In the genomic region with DNA sequence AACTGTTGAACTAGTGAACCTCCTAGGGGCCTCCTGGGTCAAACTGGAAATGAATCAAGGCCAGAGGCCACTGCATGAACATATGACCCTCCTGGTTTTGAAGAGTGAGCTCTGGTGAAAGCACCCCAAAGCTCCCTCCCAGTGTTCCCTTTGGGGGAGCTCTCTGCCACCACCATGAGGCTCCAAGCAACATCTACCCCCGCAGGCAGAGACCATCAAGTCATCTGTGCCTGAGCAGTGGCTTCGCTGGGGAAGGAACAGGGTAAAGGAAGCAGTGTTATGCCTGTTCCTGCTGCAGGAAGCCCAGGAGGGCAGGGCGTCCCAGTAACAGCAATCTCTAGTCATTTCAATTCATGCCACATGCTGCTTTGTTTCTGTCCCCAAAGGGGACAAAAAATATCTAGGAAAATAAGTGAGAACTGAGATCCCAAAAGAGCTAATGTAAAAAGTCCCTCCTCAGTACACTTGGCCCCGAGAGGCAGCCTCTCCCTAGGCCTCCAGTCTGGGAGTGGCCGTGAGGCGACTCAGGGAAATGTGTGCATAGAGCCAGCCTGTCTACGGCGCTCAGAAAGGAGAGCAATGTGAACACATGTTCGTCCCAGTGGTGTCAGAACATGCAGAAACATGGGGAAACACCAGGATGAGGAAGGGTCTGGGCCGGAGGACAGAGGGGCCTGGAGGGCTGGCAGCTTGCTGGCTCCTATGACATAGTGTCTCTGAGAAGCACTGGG, we compare ENCODE assay signal across 14 mouse cellular contexts.
DNase-seq lines count a peak whose midpoint lies in the region; ATAC-seq and TF ChIP-seq lines count a peak whose summit lies in the region.
"Had no signal": no experiment of that assay in that cellular context is flagged by ENCODE, and none has a peak within 500 bp of the region (broad histone marks: within the 10 kb centered on the region; RNA-seq: fewer than 3 reads in every experiment).

No protein-coding gene starts in this region.

- no peak for TF ChIP-seq CTCF in intestine, postnatal 0 days (IDR thresholded peaks at IDR 0.05; ENCODE audit: low read depth)
- no peak for TF ChIP-seq CTCF in cerebellum, adult 2 months (IDR thresholded peaks at IDR 0.05; ENCODE audit: borderline replicate concordance, insufficient read depth, low read depth, low read length)

- H3K36me3 ChIP-seq in forebrain, embryonic 10.5 days (replicated peaks), result peaks cover 10% of the 10 kb centered on the region
- no peaks in the 10 kb centered on the region for H3K36me3 ChIP-seq in forebrain, embryonic 11.5 days (ENCODE audit: control insufficient read depth, insufficient read depth, low read length)
- H3K36me3 ChIP-seq in intestine, embryonic 15.5 days, result no peaks in the 10 kb centered on the region
- no peaks in the 10 kb centered on the region for H3K36me3 ChIP-seq in intestine, postnatal 0 days (ENCODE audit: control insufficient read depth, insufficient read depth)
- H3K36me3 ChIP-seq in intestine, embryonic 16.5 days (ENCODE audit: control insufficient read depth, insufficient read depth, low read length), result no peaks in the 10 kb centered on the region

- no peaks in the 10 kb centered on the region for H3K9me3 ChIP-seq in forebrain, embryonic 10.5 days
- H3K9me3 ChIP-seq in forebrain, embryonic 11.5 days (ENCODE audit: control insufficient read depth, low read length), result no peaks in the 10 kb centered on the region
- H3K9me3 ChIP-seq in intestine, embryonic 15.5 days, result no peaks in the 10 kb centered on the region
- H3K9me3 ChIP-seq in intestine, postnatal 0 days (ENCODE audit: control insufficient read depth), result no peaks in the 10 kb centered on the region
- no peaks in the 10 kb centered on the region for H3K9me3 ChIP-seq in intestine, embryonic 16.5 days (ENCODE audit: control insufficient read depth, low read length)
- H3K9me3 ChIP-seq: midbrain, embryonic 12.5 days had no signal

- H3K4me1 ChIP-seq in forebrain, embryonic 10.5 days, result peaks cover 13% of the 10 kb centered on the region
- H3K4me1 ChIP-seq in forebrain, embryonic 11.5 days (replicated peaks; ENCODE audit: control insufficient read depth, insufficient read depth, low read length), result no peaks in the 10 kb centered on the region
- H3K4me1 ChIP-seq in intestine, embryonic 15.5 days (replicated peaks), result 0 out of 2 replicates have a peak, but pooled peaks cover 2% of the 10 kb centered on the region
- H3K4me1 ChIP-seq in intestine, postnatal 0 days (replicated peaks; ENCODE audit: control insufficient read depth, insufficient read depth, low read length), result no peaks in the 10 kb centered on the region
- no peaks in the 10 kb centered on the region for H3K4me1 ChIP-seq in intestine, embryonic 16.5 days (ENCODE audit: control insufficient read depth, insufficient read depth, low read length)
- no peaks in the 10 kb centered on the region for H3K4me1 ChIP-seq in cerebellum, adult 2 months (ENCODE audit: control insufficient read depth, insufficient read depth, low read length)

- H3K27me3 ChIP-seq in forebrain, embryonic 10.5 days (ENCODE audit: poor library complexity, severe bottlenecking), result peaks cover 8% of the 10 kb centered on the region; the same call in 1 of the 2 replicates
- no peaks in the 10 kb centered on the region for H3K27me3 ChIP-seq in forebrain, embryonic 11.5 days (ENCODE audit: control insufficient read depth, insufficient read depth, low read length)
- no peaks in the 10 kb centered on the region for H3K27me3 ChIP-seq in intestine, embryonic 15.5 days (replicated peaks)
- no peaks in the 10 kb centered on the region for H3K27me3 ChIP-seq in intestine, postnatal 0 days (replicated peaks; ENCODE audit: control insufficient read depth, insufficient read depth, low read length)
- H3K27me3 ChIP-seq in intestine, embryonic 16.5 days (replicated peaks; ENCODE audit: control insufficient read depth, insufficient read depth, low read length), result no peaks in the 10 kb centered on the region
- H3K27me3 ChIP-seq in cerebellum, adult 2 months (ENCODE audit: control insufficient read depth, insufficient read depth, low read length), result no peaks in the 10 kb centered on the region

- 83% methylated on average over 10 of the region's 10 CpGs for WGBS in forebrain, embryonic 10.5 days
- 85% methylated on average over 10 of the region's 10 CpGs for WGBS in forebrain, embryonic 11.5 days
- 62% methylated on average over 10 of the region's 10 CpGs for WGBS in intestine, embryonic 15.5 days
- WGBS in intestine, postnatal 0 days, result 48% methylated on average over 10 of the region's 10 CpGs
- 60% methylated on average over 10 of the region's 10 CpGs for WGBS in intestine, embryonic 16.5 days
- 81% methylated on average over 10 of the region's 10 CpGs for WGBS in cerebellum, adult 2 months

- H3K4me2 ChIP-seq in forebrain, embryonic 11.5 days (ENCODE audit: low read depth, low read length, severe bottlenecking), result no peak overlapping the region
- H3K4me2 ChIP-seq in intestine, embryonic 15.5 days (replicated peaks), result no peak overlapping the region
- no peak overlapping the region for H3K4me2 ChIP-seq in intestine, postnatal 0 days (replicated peaks; ENCODE audit: low read depth)
- no peak overlapping the region for H3K4me2 ChIP-seq in intestine, embryonic 16.5 days (ENCODE audit: low read depth, low read length)
- H3K4me2 ChIP-seq: midbrain, embryonic 12.5 days had no signal

- 0 out of 2 replicates have a peak overlapping the region, but pooled peaks have one; percentile 37 for H3K27ac ChIP-seq in forebrain, embryonic 10.5 days
- no peak overlapping the region for H3K27ac ChIP-seq in forebrain, embryonic 11.5 days (ENCODE audit: low read depth, low read length)
- H3K27ac ChIP-seq in intestine, embryonic 15.5 days, result no peak overlapping the region
- no peak overlapping the region for H3K27ac ChIP-seq in intestine, postnatal 0 days (ENCODE audit: low read depth, low read length)
- H3K27ac ChIP-seq in intestine, embryonic 16.5 days (ENCODE audit: low read length), result no peak overlapping the region
- no peak overlapping the region for H3K27ac ChIP-seq in cerebellum, adult 2 months (ENCODE audit: insufficient read depth, low read length)
- H3K27ac ChIP-seq: midbrain, embryonic 12.5 days had no signal

- no peak overlapping the region for H3K4me3 ChIP-seq in forebrain, embryonic 10.5 days
- H3K4me3 ChIP-seq in forebrain, embryonic 11.5 days (ENCODE audit: low read depth, low read length), result no peak overlapping the region
- H3K4me3 ChIP-seq in intestine, embryonic 15.5 days (replicated peaks), result no peak overlapping the region
- H3K4me3 ChIP-seq in intestine, postnatal 0 days (ENCODE audit: low read depth, low read length), result no peak overlapping the region
- no peak overlapping the region for H3K4me3 ChIP-seq in intestine, embryonic 16.5 days (ENCODE audit: low read length)
- H3K4me3 ChIP-seq in cerebellum, adult 2 months (replicated peaks; ENCODE audit: insufficient read depth, low read depth, low read length), result no peak overlapping the region
- H3K4me3 ChIP-seq: midbrain, embryonic 12.5 days had no signal

- ATAC-seq in forebrain, embryonic 11.5 days (replicated peaks; ENCODE audit: low FRiP score), result no peak
- ATAC-seq in intestine, embryonic 15.5 days, result 0 out of 2 replicates have a peak, but pooled peaks have one; percentile 47
- no peak for ATAC-seq in intestine, postnatal 0 days
- peak; percentile 44; the same call in 1 of the 2 replicates for ATAC-seq in intestine, embryonic 16.5 days
- ATAC-seq: liver, postnatal 0 days had no signal

- no peak overlapping the region for H3K9ac ChIP-seq in forebrain, embryonic 11.5 days (ENCODE audit: low read length)
- H3K9ac ChIP-seq in intestine, embryonic 15.5 days, result no peak overlapping the region
- H3K9ac ChIP-seq in intestine, postnatal 0 days (ENCODE audit: low read depth, low read length), result no peak overlapping the region
- H3K9ac ChIP-seq in intestine, embryonic 16.5 days (ENCODE audit: low read depth, low read length), result no peak overlapping the region
- H3K9ac ChIP-seq: liver, postnatal 0 days; midbrain, embryonic 12.5 days had no signal

- no peak for DNase-seq in forebrain, embryonic 10.5 days (ENCODE audit: extremely low spot score, low spot score)
- no peak for DNase-seq in forebrain, embryonic 11.5 days (ENCODE audit: low spot score)
- DNase-seq in 3T3-L1 (ENCODE audit: low read depth, low spot score), result peak; percentile 11
- no peak for DNase-seq in cerebellum, adult 2 months
- no peak for DNase-seq in layer of hippocampus, adult 9-11 months
- DNase-seq: B cell, adult 2 months; cerebellum, adult 18-20 months; embryo, embryonic 11 days; left cerebral cortex, postnatal 4 days; liver, postnatal 0 days had no signal

- TF ChIP-seq POLR2A in cerebellum, adult 2 months (IDR thresholded peaks at IDR 0.05; ENCODE audit: borderline replicate concordance, insufficient read depth, low read length), result no peak

Comparison
In these comparisons a context has a peak if more than half of its experiments do, and no peak if none do; other contexts are left out.
1. ATAC-seq: peak in intestine, embryonic 15.5 days (single experiment) and intestine, embryonic 16.5 days (single experiment); none in forebrain, embryonic 11.5 days (single experiment) and intestine, postnatal 0 days (single experiment).